Mouse (Mus musculus) hindbrain, postnatal 0 days (tissue): ENCODE results near the gene Arx. TPM values are rescaled to one million over a fixed set of nuclear protein-coding genes. Genes with fewer than 3 reads are reported as not detected.

ENCODE experiments used
- ATAC-seq: fragments of 200-750 bp; cut with Nextera tagmentation; 2 replicates; pipeline ENCODE4 v1.8.0; 2017; ENCODE audit warnings: mild to moderate bottlenecking, moderate TSS enrichment, moderate library complexity
- DNase-seq: peaks from one replicate; pipeline ENCODE4 v3.0.0-alpha.2; 2015; ENCODE audit warnings: low spot score
- H3K27ac ChIP-seq: fragments of 300-500 bp; sonication (generic); 2 replicates; pipeline ENCODE4 v1.5.1; 2014; ENCODE audit warnings: mild to moderate bottlenecking
- H3K27me3 ChIP-seq: fragments of 300-500 bp; sonication (generic); 2 replicates; pipeline ENCODE4 v1.6.1; 2014; ENCODE audit warnings: low read length, mixed read lengths; ENCODE audit not compliant: insufficient read depth
- H3K36me3 ChIP-seq: fragments of 300-500 bp; sonication (generic); 2 replicates; pipeline ENCODE4 v1.6.1; 2014; ENCODE audit warnings: low read length, mixed read lengths; ENCODE audit not compliant: insufficient read depth
- H3K4me1 ChIP-seq: fragments of 300-500 bp; sonication (generic); 2 replicates; pipeline ENCODE4 v1.6.1; 2014; ENCODE audit warnings: antibody characterized with exemption, low read length, mixed read lengths; ENCODE audit not compliant: insufficient read depth
- H3K4me2 ChIP-seq: fragments of 300-500 bp; sonication (generic); 2 replicates; pipeline ENCODE4 v1.6.1; 2014; ENCODE audit warnings: low read depth, mild to moderate bottlenecking, low read length, moderate library complexity, mixed read lengths
- H3K4me3 ChIP-seq: fragments of 300-500 bp; sonication (generic); 2 replicates; pipeline ENCODE4 v1.5.1; 2014; ENCODE audit warnings: low read length
- H3K9ac ChIP-seq: fragments of 300-500 bp; sonication (generic); replicated peaks from 2 replicates; pipeline ENCODE4 v1.6.1; 2014; ENCODE audit warnings: mild to moderate bottlenecking, low read length, moderate library complexity, mixed read lengths
- H3K9me3 ChIP-seq: fragments of 300-500 bp; sonication (generic); 2 replicates; pipeline ENCODE4 v1.6.1; 2016; ENCODE audit warnings: low read length, mixed read lengths
- CTCF ChIP-seq: IDR thresholded peaks from 2 replicates; pipeline ENCODE4 v1.5.1; 2016; ENCODE audit warnings: antibody characterized with exemption, control low read depth, low read depth
- WGBS: fragments of 180-500 bp; shearing (Covaris S2); extraction: QIAGEN DNeasy Blood & Tissue Kit; methylation state at CpG from one replicate; pipeline ENCODE4 v1.1.7; 2014; 5-methylcytosine and 5-hydroxymethylcytosine counted together
- polyA plus RNA-seq: library from polyadenylated mRNA; unstranded; fragments of >200 nt; fragmentation: Nextera tagmentation; extraction: Ambion mirVana; gene quantifications from 2 replicates; pipeline ENCODE4 v1.2.1, GENCODE M21; 2015
- total RNA-seq: library from RNA; depleted of rRNA; stranded (reverse); fragments of >200 nt; gene quantifications from 2 replicates; pipeline ENCODE4 v1.2.3, GENCODE M21; 2014

Arx gene
- total and polyA plus RNA-seq, 2 experiments from 2014 or later = 0.45 to 1.3 TPM

DNA sequence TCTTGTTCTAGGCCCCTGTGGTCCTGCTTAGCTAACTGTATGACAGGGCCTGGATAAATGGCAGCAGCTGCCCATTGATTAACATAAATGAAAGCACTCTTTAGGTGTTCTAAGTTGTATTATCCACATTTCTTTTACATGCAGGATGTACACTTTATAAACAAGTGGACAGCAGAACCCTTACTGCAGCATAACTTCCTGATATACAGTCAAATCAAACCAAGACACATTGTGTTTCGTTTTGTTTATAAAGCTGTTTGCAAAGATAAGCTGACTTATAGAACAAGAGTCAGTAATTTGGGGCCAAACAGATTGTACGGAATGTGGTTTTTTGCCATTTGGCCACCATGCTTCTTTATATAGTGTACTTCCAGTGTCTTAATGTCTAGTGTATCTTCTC lies 33.7 kb downstream of the Arx start:
- H3K4me3 ChIP-seq = no peak overlapping the region
- no peak for TF ChIP-seq CTCF
- no peaks in the 10 kb centered on the region for H3K4me1 ChIP-seq
- H3K9ac ChIP-seq = no peak overlapping the region
- no peaks in the 10 kb centered on the region for H3K27me3 ChIP-seq
- H3K4me2 ChIP-seq = no peak overlapping the region
- 76% methylated on average over 2 of the region's 2 CpGs for WGBS
- ATAC-seq (no peak), DNase-seq (no peak)
- no peaks in the 10 kb centered on the region for H3K36me3 ChIP-seq
- H3K9me3 ChIP-seq = no peaks in the 10 kb centered on the region
- H3K27ac ChIP-seq = no peak overlapping the region

DNA sequence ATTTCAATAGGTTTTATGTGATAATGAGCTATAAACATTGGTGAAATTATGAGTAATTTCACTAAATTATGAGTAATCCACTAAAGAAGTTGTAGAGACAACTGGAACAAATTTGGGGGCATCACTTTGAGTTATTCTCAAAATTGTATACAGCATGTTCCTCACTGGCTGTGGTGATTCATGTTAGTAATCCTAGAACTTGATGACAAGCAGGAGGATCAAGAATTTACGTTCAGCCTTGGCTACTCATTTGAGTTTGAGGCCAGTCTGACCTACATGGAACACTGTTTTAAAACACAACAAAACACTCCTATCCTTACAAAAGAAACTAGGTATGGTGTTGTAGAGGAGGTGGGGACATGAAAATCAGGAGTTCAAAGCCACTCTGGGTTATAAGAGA lies 35.1 kb downstream of the Arx start:
- no peak for ATAC-seq
- no peak for TF ChIP-seq CTCF
- no peak overlapping the region for H3K4me2 ChIP-seq
- no peak overlapping the region for H3K27ac ChIP-seq
- H3K9ac ChIP-seq = no peak overlapping the region
- DNase-seq = no peak
- H3K4me1 ChIP-seq = no peaks in the 10 kb centered on the region
- H3K36me3 ChIP-seq = no peaks in the 10 kb centered on the region
- H3K9me3 ChIP-seq = no peaks in the 10 kb centered on the region
- WGBS = 72% methylated on average over 1 of the region's 1 CpGs
- H3K4me3 ChIP-seq = no peak overlapping the region
- H3K27me3 ChIP-seq = no peaks in the 10 kb centered on the region
